Mouse (Mus musculus) hindbrain, embryonic 10.5 days (tissue): ENCODE measurements around the gene Ncam2. TPM values are rescaled to one million over a fixed set of nuclear protein-coding genes. Genes with fewer than 3 reads are reported as not detected.

Source experiments
- DNase-seq: peaks from one replicate; pipeline ENCODE4 v3.0.0-alpha.2; 2017; ENCODE audit warnings: low spot score
- H3K27ac ChIP-seq: fragments of 300-500 bp; sonication (generic); 2 replicates; pipeline ENCODE4 v1.5.1; 2016; ENCODE audit warnings: mild to moderate bottlenecking, moderate library complexity
- H3K27me3 ChIP-seq: fragments of 300-500 bp; sonication (generic); 2 replicates; pipeline ENCODE4 v1.6.1; 2016; ENCODE audit warnings: mild to moderate bottlenecking; ENCODE audit not compliant: poor library complexity, insufficient read depth, severe bottlenecking
- H3K36me3 ChIP-seq: fragments of 300-500 bp; sonication (generic); 2 replicates; pipeline ENCODE4 v1.6.1; 2016; ENCODE audit warnings: mild to moderate bottlenecking, moderate library complexity
- H3K4me1 ChIP-seq: fragments of 300-500 bp; sonication (generic); replicated peaks from 2 replicates; pipeline ENCODE4 v1.6.1; 2016; ENCODE audit warnings: mild to moderate bottlenecking
- H3K4me3 ChIP-seq: fragments of 300-500 bp; sonication (generic); 2 replicates; pipeline ENCODE4 v1.5.1; 2016; ENCODE audit warnings: mild to moderate bottlenecking, moderate library complexity
- H3K9me3 ChIP-seq: fragments of 300-500 bp; sonication (generic); 2 replicates; pipeline ENCODE4 v1.6.1; 2016; ENCODE audit warnings: mild to moderate bottlenecking, moderate library complexity
- WGBS: fragments of 180-500 bp; shearing (Covaris S2); methylation state at CpG from one replicate; pipeline ENCODE4 v1.1.7; 2016; 5-methylcytosine and 5-hydroxymethylcytosine counted together
- polyA plus RNA-seq: library from polyadenylated mRNA; unstranded; fragments of >200 nt; fragmentation: Nextera tagmentation; extraction: Ambion mirVana; gene quantifications from 2 replicates; pipeline ENCODE4 v1.2.1, GENCODE M21; 2016

Gene Ncam2
- polyA plus RNA-seq, 1 experiment from 2014 or later: 0.71 TPM

GRCm38 (mm10) chr16:81502578-81502977, 302.1 kb downstream of the Ncam2 start:
- DNase-seq: no peak
- WGBS: 90% methylated on average over 2 of the region's 2 CpGs
- Histone ChIP-seq H3K9me3 (no peaks in the 10 kb centered on the region), H3K4me1 (no peaks in the 10 kb centered on the region), H3K4me3 (no peak overlapping the region), H3K27me3 (no peaks in the 10 kb centered on the region), H3K27ac (no peak overlapping the region), H3K36me3 (no peaks in the 10 kb centered on the region)

GRCm38 (mm10) chr16:81536230-81536629, 335.7 kb downstream of the Ncam2 start:
- H3K9me3 ChIP-seq: no peaks in the 10 kb centered on the region
- H3K4me1 ChIP-seq: no peaks in the 10 kb centered on the region
- H3K36me3 ChIP-seq: no peaks in the 10 kb centered on the region
- WGBS: 84% methylated on average over 3 of the region's 3 CpGs
- no peak overlapping the region for H3K4me3 ChIP-seq
- no peak overlapping the region for H3K27ac ChIP-seq
- H3K27me3 ChIP-seq: no peaks in the 10 kb centered on the region
- DNase-seq: no peak

DNA sequence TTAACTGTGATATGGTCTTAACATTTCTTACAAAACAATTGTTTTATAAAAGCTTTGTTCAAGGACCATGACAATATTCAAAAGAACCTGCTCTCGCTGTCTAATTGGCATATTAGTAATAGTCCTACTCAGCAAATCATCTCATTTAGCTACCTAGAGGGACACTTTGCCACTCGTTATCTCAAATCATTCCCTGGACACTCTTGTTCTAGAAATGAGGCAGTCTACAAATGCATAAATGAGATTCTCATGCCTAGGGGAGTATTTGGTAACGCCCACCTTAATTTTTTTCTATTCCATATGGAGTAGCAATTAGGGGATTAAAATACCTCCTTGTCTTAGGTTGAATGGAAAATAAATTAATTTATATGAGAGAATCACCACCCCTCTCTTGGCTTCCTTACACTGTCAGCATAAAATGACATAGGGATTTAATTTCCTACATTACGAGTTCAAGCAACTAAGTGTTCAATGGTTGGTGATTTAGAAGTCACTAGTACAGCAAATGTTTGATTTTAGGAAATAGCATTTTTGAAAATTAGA, 387.1 kb downstream of the Ncam2 start:
- no peak overlapping the region for H3K4me3 ChIP-seq
- no peaks in the 10 kb centered on the region for H3K4me1 ChIP-seq
- no peak for DNase-seq
- no peaks in the 10 kb centered on the region for H3K27me3 ChIP-seq
- H3K27ac ChIP-seq: no peak overlapping the region
- 83% methylated on average over 4 of the region's 4 CpGs for WGBS
- H3K9me3 ChIP-seq: no peaks in the 10 kb centered on the region
- no peaks in the 10 kb centered on the region for H3K36me3 ChIP-seq

GRCm38 (mm10) chr16:81623276-81623675, 422.8 kb downstream of the Ncam2 start:
- no peaks in the 10 kb centered on the region for H3K9me3 ChIP-seq
- no peak overlapping the region for H3K27ac ChIP-seq
- no peaks in the 10 kb centered on the region for H3K36me3 ChIP-seq
- H3K4me3 ChIP-seq: no peak overlapping the region
- 57% methylated on average over 6 of the region's 6 CpGs for WGBS
- H3K27me3 ChIP-seq: no peaks in the 10 kb centered on the region
- no peaks in the 10 kb centered on the region for H3K4me1 ChIP-seq
- DNase-seq: peak; percentile 3

- no peak for DNase-seq
- H3K36me3 ChIP-seq: no peaks in the 10 kb centered on the region
- no peaks in the 10 kb centered on the region for H3K4me1 ChIP-seq
- H3K27ac ChIP-seq: no peak overlapping the region
- WGBS: 74% methylated on average over 4 of the region's 4 CpGs
- H3K4me3 ChIP-seq: no peak overlapping the region
- H3K27me3 ChIP-seq: no peaks in the 10 kb centered on the region
- H3K9me3 ChIP-seq: no peaks in the 10 kb centered on the region
Observed at GRCm38 (mm10) chr16:81623776-81624175, 423.3 kb downstream of the Ncam2 start.

GRCm38 (mm10) chr16:81650286-81650685, 449.8 kb downstream of the Ncam2 start:
- Histone ChIP-seq H3K36me3 (no peaks in the 10 kb centered on the region), H3K9me3 (no peaks in the 10 kb centered on the region), H3K27ac (no peak overlapping the region), H3K27me3 (no peaks in the 10 kb centered on the region), H3K4me3 (no peak overlapping the region), H3K4me1 (no peaks in the 10 kb centered on the region)
- 88% methylated on average over 3 of the region's 3 CpGs for WGBS
- DNase-seq: no peak

DNA sequence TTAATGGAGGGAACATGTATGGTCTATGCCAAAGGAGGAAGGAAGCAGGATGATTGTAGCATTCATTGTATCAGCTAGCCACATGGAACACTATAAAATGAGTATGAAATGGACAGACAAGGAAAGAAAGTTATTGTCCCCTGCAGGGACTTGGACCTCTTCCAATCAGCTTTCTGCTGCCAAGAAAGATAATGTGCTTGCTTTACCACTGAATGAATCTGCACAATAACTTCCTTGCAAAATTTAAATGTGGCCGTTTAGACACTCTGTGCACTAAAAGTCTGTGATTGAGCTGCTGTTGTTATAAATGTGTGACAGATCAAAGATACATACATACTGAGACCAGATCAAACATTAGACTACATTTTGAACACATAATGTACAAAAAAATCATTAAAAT, 451.1 kb downstream of the Ncam2 start:
- H3K36me3 ChIP-seq: no peaks in the 10 kb centered on the region
- no peak overlapping the region for H3K27ac ChIP-seq
- no peak for DNase-seq
- 70% methylated on average over 1 of the region's 1 CpGs for WGBS
- H3K9me3 ChIP-seq: no peaks in the 10 kb centered on the region
- no peaks in the 10 kb centered on the region for H3K27me3 ChIP-seq
- H3K4me1 ChIP-seq: no peaks in the 10 kb centered on the region
- no peak overlapping the region for H3K4me3 ChIP-seq

DNA sequence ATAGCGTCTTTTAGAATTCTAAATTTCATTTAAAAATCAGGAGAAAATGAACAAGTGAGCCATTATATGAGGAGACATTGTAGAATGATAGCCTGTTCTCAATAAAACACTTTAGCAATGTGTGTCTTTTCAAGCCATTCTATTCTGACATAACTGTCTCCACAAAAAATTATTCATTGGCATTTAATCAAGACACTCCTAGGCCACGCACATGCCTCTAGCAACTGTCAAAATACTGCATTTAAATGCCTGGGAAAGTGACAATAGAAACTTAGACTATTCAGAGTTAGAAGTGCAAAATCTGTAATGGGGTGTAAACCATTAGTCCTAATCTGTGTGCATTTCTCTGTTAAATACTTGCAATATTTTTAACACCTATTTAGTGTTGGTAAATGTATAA, 456.1 kb downstream of the Ncam2 start:
- H3K27me3 ChIP-seq: no peaks in the 10 kb centered on the region
- H3K9me3 ChIP-seq: no peaks in the 10 kb centered on the region
- WGBS: 92% methylated on average over 2 of the region's 2 CpGs
- no peak overlapping the region for H3K4me3 ChIP-seq
- H3K4me1 ChIP-seq: no peaks in the 10 kb centered on the region
- no peak overlapping the region for H3K27ac ChIP-seq
- H3K36me3 ChIP-seq: no peaks in the 10 kb centered on the region
- no peak for DNase-seq

DNA sequence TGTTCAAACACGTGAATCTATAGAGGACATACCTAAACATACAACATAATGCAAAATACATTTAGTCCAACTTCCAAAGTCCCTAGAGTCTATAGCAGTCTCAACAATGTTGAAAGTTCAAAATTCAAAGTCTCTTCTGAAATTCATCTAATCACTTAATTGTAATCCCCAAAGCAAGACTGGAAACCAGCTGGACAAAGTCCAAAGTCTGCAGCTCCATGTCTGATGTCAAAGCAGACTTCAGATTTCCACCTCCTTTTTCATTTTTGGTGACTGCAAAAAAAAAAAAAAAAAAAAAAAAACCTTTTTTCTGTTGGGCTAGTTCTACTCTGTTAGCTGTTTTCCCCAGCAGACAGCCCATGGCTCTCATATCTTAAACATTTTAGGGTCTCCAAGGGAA, 473.4 kb downstream of the Ncam2 start:
- no peaks in the 10 kb centered on the region for H3K36me3 ChIP-seq
- H3K4me1 ChIP-seq: no peaks in the 10 kb centered on the region
- H3K27ac ChIP-seq: no peak overlapping the region
- DNase-seq: no peak
- H3K9me3 ChIP-seq: no peaks in the 10 kb centered on the region
- 67% methylated on average over 1 of the region's 1 CpGs for WGBS
- H3K27me3 ChIP-seq: no peaks in the 10 kb centered on the region
- no peak overlapping the region for H3K4me3 ChIP-seq

GRCm38 (mm10) chr16:81675546-81675945, 475.0 kb downstream of the Ncam2 start:
- no peaks in the 10 kb centered on the region for H3K36me3 ChIP-seq
- H3K4me3 ChIP-seq: no peak overlapping the region
- 82% methylated on average over 1 of the region's 1 CpGs for WGBS
- H3K4me1 ChIP-seq: no peaks in the 10 kb centered on the region
- H3K27ac ChIP-seq: no peak overlapping the region
- H3K27me3 ChIP-seq: no peaks in the 10 kb centered on the region
- H3K9me3 ChIP-seq: no peaks in the 10 kb centered on the region
- no peak for DNase-seq
